Mouse (Mus musculus): ENCODE measurements around the gene Kcnh3. TPM values are rescaled to one million over a fixed set of nuclear protein-coding genes. Genes with fewer than 3 reads are reported as not detected.
A peak's percentile ranks its signal among the peaks of the same experiment; 100 is the strongest.

Gene Kcnh3
- polyA plus RNA-seq, 1 experiment from 2014 or later = not detected

DNA sequence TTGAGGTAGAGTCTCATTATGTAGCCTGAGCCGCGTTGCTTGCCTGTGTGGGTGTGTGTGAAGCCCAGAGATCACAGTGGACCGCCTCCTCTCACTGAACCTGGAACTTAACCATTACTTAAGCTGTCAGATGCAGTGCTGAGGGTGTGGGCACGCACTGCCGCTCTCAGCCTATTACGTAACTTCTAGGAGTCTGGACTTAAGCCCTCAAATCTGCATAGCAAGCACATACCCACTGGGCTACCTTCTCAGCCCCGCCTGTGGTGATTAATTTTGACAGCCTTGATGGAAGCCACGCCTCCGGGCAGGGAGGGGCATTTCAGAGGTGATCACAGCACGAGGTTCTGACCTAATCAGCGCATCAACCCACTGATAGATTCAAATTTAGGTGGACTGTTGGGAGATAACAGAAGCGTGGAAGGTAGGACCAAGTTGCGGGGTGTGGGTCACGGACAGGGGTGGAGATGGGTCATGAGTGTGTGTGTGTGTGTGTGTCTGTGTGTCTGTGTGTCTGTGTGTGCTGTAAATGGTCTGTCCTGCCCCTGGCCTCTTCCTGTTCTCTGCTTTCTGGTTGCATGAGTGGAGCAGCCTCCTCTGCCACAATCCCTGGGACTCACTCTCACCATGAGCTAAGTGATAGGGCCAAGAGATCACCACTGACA, 60.0 kb downstream of the Kcnh3 start:
- Histone ChIP-seq H3K4me3 (ENCODE audit: low read depth, low read length) (no peak overlapping the region), H3K27me3 (ENCODE audit: control insufficient read depth, insufficient read depth, low read length) (peaks cover 4% of the 10 kb centered on the region), H3K9ac (ENCODE audit: low read depth, low read length) (no peak overlapping the region), H3K4me1 (ENCODE audit: control insufficient read depth, insufficient read depth, low read length) (peaks cover 5% of the 10 kb centered on the region; the same call in 1 of the 2 replicates), H3K27ac (ENCODE audit: low read depth, low read length) (no peak overlapping the region), H3K36me3 (ENCODE audit: control insufficient read depth, insufficient read depth, low read length) (no peaks in the 10 kb centered on the region), H3K4me2 (peak overlapping the region; percentile 31; the same call in 1 of the 2 replicates), H3K9me3 (replicated peaks; ENCODE audit: control insufficient read depth, low read length) (no peaks in the 10 kb centered on the region)
- 31% methylated on average over 14 of the region's 14 CpGs for WGBS (ENCODE audit: insufficient replicate concordance)
- no peak for ATAC-seq (replicated peaks; ENCODE audit: insufficient number of reproducible peaks, low FRiP score, low TSS enrichment)

DNA sequence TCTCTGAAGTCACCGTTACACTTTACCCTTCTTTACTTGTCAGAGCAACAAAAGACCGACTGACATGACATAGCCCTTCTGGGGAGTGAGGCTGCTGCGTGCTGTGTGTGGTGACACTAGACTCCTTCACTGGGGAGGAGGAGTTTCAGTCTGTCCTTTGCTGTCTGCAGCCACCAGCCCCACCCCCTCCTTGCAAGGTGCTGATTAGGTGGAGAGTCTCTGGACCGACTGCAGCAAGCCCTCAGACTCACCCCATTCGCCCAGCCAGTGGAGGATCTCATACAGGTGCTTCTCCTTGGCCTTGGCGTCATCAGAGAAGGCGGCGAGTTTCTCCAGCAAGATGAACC, 60.5 kb downstream of the Kcnh3 start:
- Histone ChIP-seq H3K4me1 (ENCODE audit: control insufficient read depth, insufficient read depth, low read length) (peaks cover 5% of the 10 kb centered on the region; the same call in 1 of the 2 replicates), H3K27me3 (ENCODE audit: control insufficient read depth, insufficient read depth, low read length) (no peaks in the 10 kb centered on the region; the same call in 1 of the 2 replicates), H3K9me3 (replicated peaks; ENCODE audit: control insufficient read depth, low read length) (no peaks in the 10 kb centered on the region), H3K9ac (ENCODE audit: low read depth, low read length) (no peak overlapping the region), H3K4me2 (no peak overlapping the region; the same call in 1 of the 2 replicates), H3K27ac (ENCODE audit: low read depth, low read length) (no peak overlapping the region), H3K4me3 (ENCODE audit: low read depth, low read length) (no peak overlapping the region), H3K36me3 (ENCODE audit: control insufficient read depth, insufficient read depth, low read length) (no peaks in the 10 kb centered on the region)
- 0 out of 2 replicates have a peak, but pooled peaks have one; percentile 35 for ATAC-seq (replicated peaks; ENCODE audit: insufficient number of reproducible peaks, low FRiP score, low TSS enrichment)
- WGBS (ENCODE audit: insufficient replicate concordance) = 27% methylated on average over 8 of the region's 8 CpGs

DNA sequence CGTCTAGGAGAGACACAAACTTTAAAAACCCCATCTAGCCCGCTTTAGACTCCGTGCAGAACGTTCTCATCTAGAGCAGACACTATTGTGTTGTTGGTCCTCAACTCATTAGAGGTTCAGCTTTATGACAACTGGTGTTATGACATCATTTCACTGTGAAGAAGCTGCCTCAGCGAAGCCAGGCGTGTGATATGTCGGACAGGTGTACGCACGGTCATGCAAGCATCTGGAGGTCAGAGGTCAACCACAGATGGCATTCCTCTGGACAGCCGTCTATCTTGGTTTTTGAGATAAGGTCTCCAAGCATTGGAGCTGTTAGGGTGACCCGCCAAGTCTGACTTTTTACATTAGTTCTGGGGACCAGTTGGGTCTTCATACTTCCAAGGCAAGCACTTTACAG, 65.9 kb downstream of the Kcnh3 start:
- no peaks in the 10 kb centered on the region for H3K9me3 ChIP-seq (replicated peaks; ENCODE audit: control insufficient read depth, low read length)
- no peak overlapping the region for H3K4me2 ChIP-seq
- no peak overlapping the region for H3K27ac ChIP-seq (ENCODE audit: low read depth, low read length)
- 69% methylated on average over 11 of the region's 11 CpGs for WGBS (ENCODE audit: insufficient replicate concordance)
- no peak overlapping the region for H3K9ac ChIP-seq (ENCODE audit: low read depth, low read length)
- 0 out of 2 replicates have a peak, but pooled peaks cover 3% of the 10 kb centered on the region for H3K4me1 ChIP-seq (ENCODE audit: control insufficient read depth, insufficient read depth, low read length)
- no peak for ATAC-seq (replicated peaks; ENCODE audit: insufficient number of reproducible peaks, low FRiP score, low TSS enrichment)
- H3K4me3 ChIP-seq (ENCODE audit: low read depth, low read length) = no peak overlapping the region
- no peaks in the 10 kb centered on the region for H3K27me3 ChIP-seq (ENCODE audit: control insufficient read depth, insufficient read depth, low read length)
- H3K36me3 ChIP-seq (ENCODE audit: control insufficient read depth, insufficient read depth, low read length) = no peaks in the 10 kb centered on the region

Other genes with a start within 250 kb of the Kcnh3 start
- 167 and 169 TPM in 2 replicates for gene Tuba1c, start 195.0 kb upstream of the Kcnh3 start, polyA plus RNA-seq (2014; fragmentation: Nextera tagmentation; extraction: Ambion mirVana)
- gene Prph, start 169.7 kb upstream of the Kcnh3 start, polyA plus RNA-seq (2014; fragmentation: Nextera tagmentation; extraction: Ambion mirVana) = 0.09 and 0.59 TPM in 2 replicates
- 21.1 and 22.0 TPM in 2 replicates for gene Troap, start 150.3 kb upstream of the Kcnh3 start, polyA plus RNA-seq (2014; fragmentation: Nextera tagmentation; extraction: Ambion mirVana)
- gene C1ql4, start 137.0 kb upstream of the Kcnh3 start, polyA plus RNA-seq (2014; fragmentation: Nextera tagmentation; extraction: Ambion mirVana) = 0.20 and 0.27 TPM in 2 replicates
- 0.96 and 1.7 TPM in 2 replicates for gene Dnajc22, start 131.7 kb upstream of the Kcnh3 start, polyA plus RNA-seq (2014; fragmentation: Nextera tagmentation; extraction: Ambion mirVana)
- 43.5 and 45.2 TPM in 2 replicates for gene Spats2, start 98.9 kb upstream of the Kcnh3 start, polyA plus RNA-seq (2014; fragmentation: Nextera tagmentation; extraction: Ambion mirVana)
- 154 and 162 TPM in 2 replicates for gene Mcrs1, start 27.1 kb downstream of the Kcnh3 start, polyA plus RNA-seq (2014; fragmentation: Nextera tagmentation; extraction: Ambion mirVana)
- 34.6 and 37.4 TPM in 2 replicates for gene Prpf40b, start 70.2 kb downstream of the Kcnh3 start, polyA plus RNA-seq (2014; fragmentation: Nextera tagmentation; extraction: Ambion mirVana)
- gene Fam186b, start 71.0 kb downstream of the Kcnh3 start, polyA plus RNA-seq (2014; fragmentation: Nextera tagmentation; extraction: Ambion mirVana) = 0.17 and 0.66 TPM in 2 replicates
- 11.0 and 11.4 TPM in 2 replicates for gene Fmnl3, start 145.6 kb downstream of the Kcnh3 start, polyA plus RNA-seq (2014; fragmentation: Nextera tagmentation; extraction: Ambion mirVana)
- gene Tmbim6, start 168.0 kb downstream of the Kcnh3 start, polyA plus RNA-seq (2014; fragmentation: Nextera tagmentation; extraction: Ambion mirVana) = 233 and 290 TPM in 2 replicates
- gene Nckap5l, start 232.9 kb downstream of the Kcnh3 start, polyA plus RNA-seq (2014; fragmentation: Nextera tagmentation; extraction: Ambion mirVana) = 9.0 and 9.1 TPM in 2 replicates
- gene Bcdin3d, start 249.9 kb downstream of the Kcnh3 start, polyA plus RNA-seq (2014; fragmentation: Nextera tagmentation; extraction: Ambion mirVana) = 11.9 TPM in 2 replicates

All from heart, embryonic 11.5 days (tissue).